Mouse (Mus musculus): ENCODE data around the gene Sgce. TPM values are rescaled to one million over a fixed set of nuclear protein-coding genes. Genes with fewer than 3 reads are reported as not detected.

The Sgce gene
- polyA plus RNA-seq, 1 experiment from 2014 or later: 59.3 TPM

DNA sequence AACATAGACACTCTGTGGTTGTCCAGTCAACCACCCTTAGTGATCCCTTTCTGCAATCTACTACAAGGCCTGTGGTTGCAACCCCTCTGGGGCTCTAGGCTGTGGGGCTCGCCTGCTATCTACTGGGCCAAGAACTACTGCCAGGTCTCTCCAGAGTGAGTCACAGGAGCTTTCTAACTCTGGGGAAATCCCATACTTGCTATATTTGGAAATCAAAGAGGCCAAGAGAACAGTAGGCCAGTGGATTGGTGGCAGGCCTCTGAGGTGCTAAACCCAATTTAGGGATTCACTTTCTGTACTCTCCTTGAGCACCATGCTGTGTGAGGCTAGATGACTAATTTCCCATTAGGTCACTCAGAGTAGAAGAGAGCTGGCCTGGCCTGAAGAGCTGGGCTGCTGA lies 38.0 kb downstream of the Sgce start:
- H3K4me2 ChIP-seq (ENCODE audit: low read depth, low read length, severe bottlenecking): no peak overlapping the region
- H3K36me3 ChIP-seq (ENCODE audit: control insufficient read depth, insufficient read depth, low read length): no peaks in the 10 kb centered on the region
- no peaks in the 10 kb centered on the region for H3K4me1 ChIP-seq (replicated peaks; ENCODE audit: control insufficient read depth, insufficient read depth, low read length)
- WGBS: 92% methylated on average over 1 of the region's 1 CpGs
- no peaks in the 10 kb centered on the region for H3K9me3 ChIP-seq (ENCODE audit: control insufficient read depth, low read length)
- no peak for DNase-seq (ENCODE audit: low spot score)
- no peak for ATAC-seq (replicated peaks; ENCODE audit: low FRiP score)
- H3K27ac ChIP-seq (ENCODE audit: low read depth, low read length): no peak overlapping the region
- H3K27me3 ChIP-seq (ENCODE audit: control insufficient read depth, insufficient read depth, low read length): no peaks in the 10 kb centered on the region
- no peak overlapping the region for H3K4me3 ChIP-seq (ENCODE audit: low read depth, low read length)
- H3K9ac ChIP-seq (ENCODE audit: low read length): no peak overlapping the region

GRCm38 (mm10) chr6:4706415-4706814 lies 40.6 kb downstream of the Sgce start:
- 83% methylated on average over 5 of the region's 5 CpGs for WGBS
- no peak overlapping the region for H3K27ac ChIP-seq (ENCODE audit: low read depth, low read length)

DNA sequence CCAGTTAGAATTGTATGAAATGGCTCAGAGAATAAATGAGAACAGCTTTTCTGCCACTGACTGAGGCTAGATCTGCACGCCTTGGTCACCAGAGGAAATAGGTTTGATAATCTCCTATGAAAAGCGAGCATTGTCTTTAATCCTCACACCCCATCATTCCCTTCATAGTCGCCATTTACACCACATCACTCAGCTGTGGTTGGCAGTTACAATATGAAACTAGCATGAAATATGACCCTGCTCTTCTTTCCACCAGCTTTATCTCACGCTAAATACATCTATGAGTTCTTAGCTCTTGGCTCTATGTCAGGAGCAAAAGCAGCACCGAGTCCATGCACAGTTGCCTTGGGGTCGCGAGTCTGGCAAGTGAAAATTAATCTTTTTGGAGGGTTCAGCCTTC lies 43.1 kb downstream of the Sgce start:
- Histone ChIP-seq H3K4me1 (replicated peaks; ENCODE audit: control insufficient read depth, insufficient read depth, low read length) (no peaks in the 10 kb centered on the region), H3K27me3 (ENCODE audit: control insufficient read depth, insufficient read depth, low read length) (no peaks in the 10 kb centered on the region), H3K4me3 (ENCODE audit: low read depth, low read length) (no peak overlapping the region), H3K9ac (ENCODE audit: low read length) (no peak overlapping the region), H3K4me2 (ENCODE audit: low read depth, low read length, severe bottlenecking) (no peak overlapping the region), H3K36me3 (ENCODE audit: control insufficient read depth, insufficient read depth, low read length) (no peaks in the 10 kb centered on the region), H3K9me3 (ENCODE audit: control insufficient read depth, low read length) (no peaks in the 10 kb centered on the region), H3K27ac (ENCODE audit: low read depth, low read length) (no peak overlapping the region)
- 82% methylated on average over 7 of the region's 7 CpGs for WGBS
- DNase-seq (ENCODE audit: low spot score) (no peak), ATAC-seq (replicated peaks; ENCODE audit: low FRiP score) (no peak)

More at GRCm38 (mm10) chr6:4706415-4706814, 40.6 kb downstream of the Sgce start:
- no peak for ATAC-seq (replicated peaks; ENCODE audit: low FRiP score)
- Histone ChIP-seq H3K4me3 (ENCODE audit: low read depth, low read length) (no peak overlapping the region), H3K9ac (ENCODE audit: low read length) (no peak overlapping the region), H3K4me2 (ENCODE audit: low read depth, low read length, severe bottlenecking) (no peak overlapping the region), H3K9me3 (ENCODE audit: control insufficient read depth, low read length) (no peaks in the 10 kb centered on the region), H3K4me1 (replicated peaks; ENCODE audit: control insufficient read depth, insufficient read depth, low read length) (no peaks in the 10 kb centered on the region), H3K27me3 (ENCODE audit: control insufficient read depth, insufficient read depth, low read length) (no peaks in the 10 kb centered on the region), H3K36me3 (ENCODE audit: control insufficient read depth, insufficient read depth, low read length) (no peaks in the 10 kb centered on the region)
- no peak for DNase-seq (ENCODE audit: low spot score)

GRCm38 (mm10) chr6:4701641-4702040 lies 45.4 kb downstream of the Sgce start:
- Histone ChIP-seq H3K9ac (ENCODE audit: low read length) (no peak overlapping the region), H3K27me3 (ENCODE audit: control insufficient read depth, insufficient read depth, low read length) (no peaks in the 10 kb centered on the region), H3K4me2 (ENCODE audit: low read depth, low read length, severe bottlenecking) (no peak overlapping the region), H3K27ac (ENCODE audit: low read depth, low read length) (no peak overlapping the region), H3K4me1 (replicated peaks; ENCODE audit: control insufficient read depth, insufficient read depth, low read length) (no peaks in the 10 kb centered on the region), H3K36me3 (ENCODE audit: control insufficient read depth, insufficient read depth, low read length) (no peaks in the 10 kb centered on the region), H3K9me3 (ENCODE audit: control insufficient read depth, low read length) (no peaks in the 10 kb centered on the region), H3K4me3 (ENCODE audit: low read depth, low read length) (no peak overlapping the region)
- DNase-seq (ENCODE audit: low spot score) (no peak), ATAC-seq (replicated peaks; ENCODE audit: low FRiP score) (no peak)
- WGBS: 91% methylated on average over 8 of the region's 8 CpGs

- no peak overlapping the region for H3K27ac ChIP-seq (ENCODE audit: low read depth, low read length)
- 68% methylated on average over 3 of the region's 3 CpGs for WGBS
- no peak overlapping the region for H3K4me3 ChIP-seq (ENCODE audit: low read depth, low read length)
- H3K4me1 ChIP-seq (replicated peaks; ENCODE audit: control insufficient read depth, insufficient read depth, low read length): no peaks in the 10 kb centered on the region
- no peaks in the 10 kb centered on the region for H3K36me3 ChIP-seq (ENCODE audit: control insufficient read depth, insufficient read depth, low read length)
- no peak overlapping the region for H3K4me2 ChIP-seq (ENCODE audit: low read depth, low read length, severe bottlenecking)
- H3K9me3 ChIP-seq (ENCODE audit: control insufficient read depth, low read length): no peaks in the 10 kb centered on the region
- ATAC-seq (replicated peaks; ENCODE audit: low FRiP score) (no peak), DNase-seq (ENCODE audit: low spot score) (no peak)
- H3K9ac ChIP-seq (ENCODE audit: low read length): no peak overlapping the region
- H3K27me3 ChIP-seq (ENCODE audit: control insufficient read depth, insufficient read depth, low read length): no peaks in the 10 kb centered on the region
Observed at GRCm38 (mm10) chr6:4695778-4696177, 51.2 kb downstream of the Sgce start.

DNA sequence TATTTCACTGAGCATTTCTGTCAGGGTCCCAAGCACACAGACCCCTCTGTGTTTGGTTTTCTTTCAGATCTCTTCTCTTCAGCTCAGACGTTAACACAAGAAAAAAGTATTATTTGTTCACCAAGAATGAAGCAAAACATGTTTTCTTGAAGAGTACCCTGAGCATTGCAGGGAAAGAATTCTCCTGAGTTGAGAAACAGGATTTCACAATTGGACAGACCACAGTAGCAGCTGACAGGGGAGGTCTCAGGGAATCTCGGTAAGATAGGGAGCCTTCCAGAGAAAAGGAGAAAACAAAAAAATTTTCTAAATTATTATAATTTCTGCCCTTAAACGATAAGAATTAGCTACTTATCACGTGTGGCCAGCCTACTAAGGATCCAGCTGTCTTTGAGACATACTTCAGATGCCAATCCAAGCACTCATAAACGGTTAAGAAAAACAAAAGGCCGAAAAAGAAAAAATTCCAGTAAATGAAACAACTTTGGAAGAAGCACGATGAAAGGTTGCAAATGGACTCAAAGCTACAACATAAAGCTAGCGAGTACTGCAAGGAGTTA lies 52.3 kb downstream of the Sgce start:
- Histone ChIP-seq H3K4me2 (ENCODE audit: low read depth, low read length, severe bottlenecking) (no peak overlapping the region), H3K9me3 (ENCODE audit: control insufficient read depth, low read length) (no peaks in the 10 kb centered on the region), H3K4me3 (ENCODE audit: low read depth, low read length) (no peak overlapping the region), H3K9ac (ENCODE audit: low read length) (no peak overlapping the region), H3K4me1 (replicated peaks; ENCODE audit: control insufficient read depth, insufficient read depth, low read length) (no peaks in the 10 kb centered on the region), H3K27me3 (ENCODE audit: control insufficient read depth, insufficient read depth, low read length) (no peaks in the 10 kb centered on the region), H3K27ac (ENCODE audit: low read depth, low read length) (no peak overlapping the region), H3K36me3 (ENCODE audit: control insufficient read depth, insufficient read depth, low read length) (no peaks in the 10 kb centered on the region)
- DNase-seq (ENCODE audit: low spot score) (no peak), ATAC-seq (replicated peaks; ENCODE audit: low FRiP score) (no peak)
- WGBS: 65% methylated on average over 8 of the region's 8 CpGs

DNA sequence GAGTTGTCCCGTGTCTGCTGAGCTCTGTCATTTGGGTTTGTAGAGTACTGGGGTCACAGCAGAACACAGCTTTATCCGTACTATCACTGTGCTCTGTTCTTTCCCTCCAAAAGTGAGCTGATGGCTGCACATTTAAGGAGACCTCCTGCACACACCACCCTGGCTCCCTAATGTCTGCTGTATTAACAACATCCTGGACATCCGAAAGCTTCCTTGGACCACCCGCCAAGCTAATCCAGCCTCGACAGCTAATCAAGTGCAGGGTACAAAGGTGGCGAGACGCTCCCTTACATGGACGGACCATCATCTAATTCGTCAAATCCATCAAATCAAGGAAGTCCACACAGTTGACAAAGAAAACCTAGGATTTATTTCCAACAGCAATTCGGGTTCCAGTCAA lies 53.5 kb downstream of the Sgce start:
- Histone ChIP-seq H3K27me3 (ENCODE audit: control insufficient read depth, insufficient read depth, low read length) (no peaks in the 10 kb centered on the region), H3K4me1 (replicated peaks; ENCODE audit: control insufficient read depth, insufficient read depth, low read length) (no peaks in the 10 kb centered on the region), H3K9me3 (ENCODE audit: control insufficient read depth, low read length) (no peaks in the 10 kb centered on the region), H3K27ac (ENCODE audit: low read depth, low read length) (no peak overlapping the region), H3K36me3 (ENCODE audit: control insufficient read depth, insufficient read depth, low read length) (no peaks in the 10 kb centered on the region), H3K4me2 (ENCODE audit: low read depth, low read length, severe bottlenecking) (no peak overlapping the region), H3K9ac (ENCODE audit: low read length) (no peak overlapping the region), H3K4me3 (ENCODE audit: low read depth, low read length) (no peak overlapping the region)
- DNase-seq (ENCODE audit: low spot score) (no peak), ATAC-seq (replicated peaks; ENCODE audit: low FRiP score) (no peak)
- WGBS: 40% methylated on average over 10 of the region's 10 CpGs

GRCm38 (mm10) chr6:4690438-4690837 lies 56.6 kb downstream of the Sgce start:
- H3K27me3 ChIP-seq (ENCODE audit: control insufficient read depth, insufficient read depth, low read length): no peaks in the 10 kb centered on the region
- no peak for DNase-seq (ENCODE audit: low spot score)
- H3K4me1 ChIP-seq (replicated peaks; ENCODE audit: control insufficient read depth, insufficient read depth, low read length): no peaks in the 10 kb centered on the region
- no peak overlapping the region for H3K9ac ChIP-seq (ENCODE audit: low read length)
- H3K36me3 ChIP-seq (ENCODE audit: control insufficient read depth, insufficient read depth, low read length): no peaks in the 10 kb centered on the region
- no peak overlapping the region for H3K27ac ChIP-seq (ENCODE audit: low read depth, low read length)
- WGBS: 90% methylated on average over 4 of the region's 4 CpGs
- no peak overlapping the region for H3K4me3 ChIP-seq (ENCODE audit: low read depth, low read length)
- H3K9me3 ChIP-seq (ENCODE audit: control insufficient read depth, low read length): no peaks in the 10 kb centered on the region
- no peak for ATAC-seq (replicated peaks; ENCODE audit: low FRiP score)
- no peak overlapping the region for H3K4me2 ChIP-seq (ENCODE audit: low read depth, low read length, severe bottlenecking)

DNA sequence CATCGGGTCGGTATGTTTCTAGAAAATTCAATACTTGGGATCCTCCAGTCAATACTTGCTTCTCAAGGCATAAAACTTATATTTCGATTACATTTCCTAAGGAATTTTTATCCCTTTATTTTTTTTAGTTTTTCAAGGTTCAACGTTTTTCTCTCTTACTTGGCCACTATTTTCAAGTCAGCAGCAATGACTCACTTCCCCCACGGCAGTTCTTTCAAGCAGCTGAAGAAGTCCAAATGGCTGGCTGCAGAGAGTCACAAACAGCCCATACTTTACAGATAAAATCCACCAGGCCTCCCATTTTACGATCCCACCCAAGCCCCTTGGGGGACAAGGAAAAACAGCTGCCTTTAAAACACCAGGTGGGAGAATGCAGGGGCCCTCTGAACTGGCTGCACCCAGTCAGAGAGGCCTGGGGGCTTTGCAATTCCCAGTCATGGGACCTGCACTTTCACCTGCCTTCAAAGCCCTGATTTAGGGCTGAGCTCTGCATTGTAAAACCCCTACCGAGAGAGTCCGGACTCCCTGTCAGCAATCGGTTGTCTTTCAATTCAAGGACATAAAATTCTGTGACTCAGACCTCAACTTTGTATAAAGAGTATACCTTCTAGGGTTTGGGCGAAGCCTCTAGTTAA lies 62.2 kb downstream of the Sgce start:
- DNase-seq (ENCODE audit: low spot score) (no peak), ATAC-seq (replicated peaks; ENCODE audit: low FRiP score) (no peak)
- Histone ChIP-seq H3K27ac (ENCODE audit: low read depth, low read length) (no peak overlapping the region), H3K9me3 (ENCODE audit: control insufficient read depth, low read length) (no peaks in the 10 kb centered on the region), H3K4me2 (ENCODE audit: low read depth, low read length, severe bottlenecking) (no peak overlapping the region), H3K4me3 (ENCODE audit: low read depth, low read length) (no peak overlapping the region), H3K36me3 (ENCODE audit: control insufficient read depth, insufficient read depth, low read length) (no peaks in the 10 kb centered on the region), H3K9ac (ENCODE audit: low read length) (no peak overlapping the region), H3K27me3 (ENCODE audit: control insufficient read depth, insufficient read depth, low read length) (no peaks in the 10 kb centered on the region), H3K4me1 (replicated peaks; ENCODE audit: control insufficient read depth, insufficient read depth, low read length) (0 out of 2 replicates have a peak, but pooled peaks cover under 1% of the 10 kb centered on the region)
- 69% methylated on average over 10 of the region's 10 CpGs for WGBS
